Mouse (Mus musculus): Measurements from ENCODE around the gene Scn4b. TPM values are rescaled to one million over a fixed set of nuclear protein-coding genes. Genes with fewer than 3 reads are reported as not detected.

Gene Scn4b
- polyA plus RNA-seq, 1 experiment: 0.23 TPM

DNA sequence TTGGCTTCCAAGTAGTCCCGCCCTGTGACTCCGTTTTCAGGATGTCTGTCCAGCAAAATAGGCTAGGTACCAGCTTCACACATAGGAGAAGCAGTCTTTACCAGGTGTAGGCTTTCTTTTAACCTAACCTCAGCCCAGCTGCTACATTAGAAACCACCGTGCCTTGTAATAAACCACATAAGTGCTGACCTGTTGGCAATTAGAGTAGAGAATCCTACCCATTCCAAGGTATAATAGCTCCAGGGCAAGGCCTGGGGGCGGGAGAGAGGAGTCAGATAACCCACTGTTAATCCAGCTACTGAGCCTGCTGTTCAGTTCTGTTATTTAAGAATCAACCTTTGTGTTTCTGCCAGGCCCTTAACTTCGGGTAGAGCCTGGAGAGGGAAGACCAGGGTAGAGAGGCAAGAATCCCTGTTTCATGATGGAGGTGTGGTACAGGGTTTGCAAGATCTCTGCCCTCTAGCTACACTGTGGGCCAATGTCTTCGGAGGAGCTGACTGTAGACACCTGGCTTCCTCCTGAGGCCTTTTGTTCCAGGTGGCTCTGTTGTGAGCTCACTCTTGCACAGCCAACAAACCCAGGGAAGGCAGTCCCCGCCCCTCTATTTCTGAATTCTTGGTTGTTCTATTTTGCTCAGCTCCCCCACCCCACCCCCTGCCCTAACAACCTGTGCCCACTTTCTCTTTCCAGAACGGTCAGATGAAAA is 58.1 kb downstream of the Scn4b start:
- DNase-seq (ENCODE audit: low read depth): no peak
- no peak for TF ChIP-seq POLR2A (IDR thresholded peaks at IDR 0.05; ENCODE audit: borderline replicate concordance, extremely low read depth, insufficient read depth, insufficient read length, poor library complexity, severe bottlenecking)
- no peak for TF ChIP-seq CTCF (IDR thresholded peaks at IDR 0.05; ENCODE audit: borderline replicate concordance, extremely low read depth, insufficient read depth, insufficient read length)

DNA sequence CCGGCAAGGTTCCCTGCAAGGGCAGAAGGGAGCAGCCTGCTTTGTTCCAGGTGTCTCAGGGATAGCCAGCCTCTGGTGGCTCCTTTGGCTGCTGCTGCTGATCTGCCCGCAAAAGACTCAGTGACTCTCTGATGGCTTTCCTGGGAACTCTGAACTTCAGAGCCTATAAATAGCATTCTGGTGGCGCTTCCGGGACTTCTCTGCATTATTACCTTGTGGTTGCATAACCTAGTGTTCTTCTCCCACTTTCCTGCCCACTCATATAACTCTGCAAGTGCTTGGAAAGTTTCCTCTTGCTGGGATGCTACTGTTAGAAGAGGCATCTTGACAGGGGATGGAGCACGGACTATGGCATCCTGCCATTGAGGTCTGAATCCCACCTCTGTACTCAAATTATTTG is 59.4 kb downstream of the Scn4b start:
- no peak for DNase-seq (ENCODE audit: low read depth)
- TF ChIP-seq CTCF (IDR thresholded peaks at IDR 0.05; ENCODE audit: borderline replicate concordance, extremely low read depth, insufficient read depth, insufficient read length) (no peak), POLR2A (IDR thresholded peaks at IDR 0.05; ENCODE audit: borderline replicate concordance, extremely low read depth, insufficient read depth, insufficient read length, poor library complexity, severe bottlenecking) (no peak)

DNA sequence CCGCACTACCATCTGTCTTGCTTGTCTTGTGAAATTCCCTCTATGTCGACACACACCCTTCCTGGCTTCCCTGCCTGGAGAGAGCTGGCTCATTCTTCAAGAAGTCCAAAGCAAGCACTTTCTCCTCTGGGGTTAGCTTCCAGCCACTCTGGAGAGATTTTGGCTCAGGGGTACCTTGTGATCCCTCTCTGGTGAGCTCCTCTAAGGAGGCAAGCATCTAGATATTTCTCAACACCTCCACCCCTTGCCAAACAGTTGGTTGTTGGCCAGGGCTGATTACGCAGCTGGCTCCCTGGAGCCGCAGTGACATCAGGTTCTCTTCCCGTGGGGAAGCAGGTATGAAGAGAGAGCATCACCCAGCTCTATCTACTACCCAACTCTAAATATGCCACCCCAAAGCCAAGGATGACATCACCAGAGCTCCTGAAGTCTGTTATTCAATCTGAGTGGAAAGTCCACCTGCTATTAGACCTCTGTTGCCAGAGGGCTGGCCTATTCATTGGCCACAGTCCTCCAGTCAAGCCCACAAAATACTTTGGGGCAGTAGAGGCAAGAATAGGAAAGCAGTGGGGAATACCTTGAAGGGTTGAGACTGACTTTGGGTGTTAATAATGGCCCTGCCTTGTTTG is 63.2 kb downstream of the Scn4b start:
- DNase-seq (ENCODE audit: low read depth): no peak
- TF ChIP-seq POLR2A (IDR thresholded peaks at IDR 0.05; ENCODE audit: borderline replicate concordance, extremely low read depth, insufficient read depth, insufficient read length, poor library complexity, severe bottlenecking): no peak
- TF ChIP-seq CTCF (IDR thresholded peaks at IDR 0.05; ENCODE audit: borderline replicate concordance, extremely low read depth, insufficient read depth, insufficient read length): no peak

DNA sequence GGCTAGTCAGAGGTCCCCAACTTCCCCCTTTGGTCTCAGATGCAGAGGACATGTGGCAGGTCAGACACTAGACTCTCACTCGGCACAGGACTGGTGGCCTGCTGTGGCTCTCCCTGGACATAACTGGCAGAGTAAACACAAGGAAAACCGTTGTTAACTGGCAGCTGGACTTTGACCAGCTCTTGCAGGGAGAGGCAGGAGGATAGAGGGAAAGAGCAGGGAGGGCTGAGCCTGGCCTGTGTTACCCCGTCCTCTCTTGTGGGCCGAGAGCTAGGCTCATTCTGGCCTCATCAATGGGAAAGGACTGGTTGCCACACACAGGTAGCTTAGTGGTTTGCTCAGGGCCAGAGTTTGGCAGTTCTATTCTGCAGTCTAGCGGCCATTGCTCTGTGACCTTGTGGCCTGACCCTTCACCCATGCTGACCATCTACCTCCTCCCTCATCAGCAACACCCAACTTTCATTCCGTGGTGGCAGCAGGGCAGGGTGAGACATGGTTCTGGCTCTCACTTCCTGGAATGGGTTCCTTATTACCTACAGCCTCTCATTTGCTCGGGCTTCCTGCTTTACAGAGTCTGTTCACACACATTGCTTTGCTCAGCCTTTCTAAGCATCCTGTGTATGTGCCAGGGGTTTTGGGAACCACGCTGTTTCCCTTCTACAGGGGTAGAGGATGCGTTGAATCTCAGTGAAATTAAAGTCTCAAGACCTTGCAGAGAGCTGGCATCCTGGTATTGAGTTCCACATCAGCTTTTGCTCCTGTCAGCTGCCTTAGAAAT is 64.0 kb downstream of the Scn4b start:
- TF ChIP-seq POLR2A (IDR thresholded peaks at IDR 0.05; ENCODE audit: borderline replicate concordance, extremely low read depth, insufficient read depth, insufficient read length, poor library complexity, severe bottlenecking) (no peak), CTCF (IDR thresholded peaks at IDR 0.05; ENCODE audit: borderline replicate concordance, extremely low read depth, insufficient read depth, insufficient read length) (no peak)
- no peak for DNase-seq (ENCODE audit: low read depth)

Other genes with a start within 250 kb of the Scn4b start
- 610 and 841 TPM in 2 replicates for gene Atp5l, start 217.7 kb upstream of the Scn4b start, polyA plus RNA-seq (2012; rRNA removed)
- gene Ube4a, start 172.8 kb upstream of the Scn4b start, polyA plus RNA-seq (2012; rRNA removed): 24.0 and 42.3 TPM in 2 replicates
- gene Cd3g, start 158.0 kb upstream of the Scn4b start, polyA plus RNA-seq (2012; rRNA removed): not detected in 2 replicates
- not detected in 2 replicates for gene Cd3d, start 156.6 kb upstream of the Scn4b start, polyA plus RNA-seq (2012; rRNA removed)
- not detected in 2 replicates for gene Cd3e, start 128.8 kb upstream of the Scn4b start, polyA plus RNA-seq (2012; rRNA removed)
- gene Mpzl2, start 98.6 kb upstream of the Scn4b start, polyA plus RNA-seq (2012; rRNA removed): 1.6 and 1.7 TPM in 2 replicates
- 0.86 and 1.7 TPM in 2 replicates for gene Mpzl3, start 83.2 kb upstream of the Scn4b start, polyA plus RNA-seq (2012; rRNA removed)
- 0.09 and 0.10 TPM in 2 replicates for gene Jaml, start 59.2 kb upstream of the Scn4b start, polyA plus RNA-seq (2012; rRNA removed)
- 7.1 and 8.9 TPM in 2 replicates for gene Scn2b, start 20.6 kb upstream of the Scn4b start, polyA plus RNA-seq (2012; rRNA removed)
- 0.10 TPM in 1 of 2 replicates, not detected in the other for gene BC049352, start 43.6 kb downstream of the Scn4b start, polyA plus RNA-seq (2012; rRNA removed)
- 0.16 TPM in 1 of 2 replicates, not detected in the other for gene Tmprss4, start 65.7 kb downstream of the Scn4b start, polyA plus RNA-seq (2012; rRNA removed)
- 0.54 and 0.78 TPM in 2 replicates for gene Il10ra, start 130.8 kb downstream of the Scn4b start, polyA plus RNA-seq (2012; rRNA removed)
- gene Tmprss13, start 180.7 kb downstream of the Scn4b start, polyA plus RNA-seq (2012; rRNA removed): 0.08 and 0.10 TPM in 2 replicates
- gene Fxyd6, start 231.8 kb downstream of the Scn4b start, polyA plus RNA-seq (2012; rRNA removed): 374 and 382 TPM in 2 replicates